Mouse (Mus musculus): ENCODE data around the gene Gm15517. TPM values are rescaled to one million over a fixed set of nuclear protein-coding genes. Genes with fewer than 3 reads are reported as not detected.

Gm15517 gene
- total RNA-seq, 2 experiments from 2014 or later, result not detected

DNA sequence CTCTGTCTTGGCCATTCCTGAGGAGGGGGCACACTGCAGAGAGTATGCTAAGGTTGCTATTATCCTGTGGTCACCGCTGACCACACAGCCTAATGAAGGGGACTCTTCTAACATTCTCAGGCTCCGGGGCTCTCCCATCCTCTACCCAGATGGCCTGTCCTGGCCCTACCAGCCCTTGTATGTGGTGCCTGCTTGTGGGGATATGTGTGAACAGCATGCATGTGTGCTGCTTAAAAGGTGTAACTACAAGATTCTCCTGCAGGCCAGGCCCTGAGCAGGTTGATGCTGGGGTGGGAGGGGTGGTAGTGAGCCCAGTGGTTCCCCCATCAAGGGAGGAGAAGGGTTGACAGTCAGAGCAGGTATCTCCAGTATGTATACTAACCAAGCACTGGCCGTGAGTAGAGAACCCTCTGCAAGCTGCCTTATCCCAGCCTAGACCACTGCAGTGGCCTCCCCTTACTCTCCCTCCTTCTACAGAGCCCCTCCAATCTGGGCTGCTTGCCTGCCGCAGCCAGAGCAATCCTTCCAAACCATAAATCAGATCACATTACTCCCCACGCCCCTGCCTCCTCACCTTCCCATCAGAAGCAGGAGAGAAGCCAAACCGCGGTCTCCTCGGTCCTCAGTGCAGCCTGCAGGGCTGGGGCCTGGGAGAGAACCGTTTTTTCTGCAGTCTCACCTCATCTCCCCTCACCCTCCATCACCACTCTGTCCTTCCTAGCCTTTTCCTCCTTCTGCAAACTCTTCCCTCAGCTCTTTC lies 46.2 kb downstream of the Gm15517 start:
- ATAC-seq (replicated peaks; ENCODE audit: poor library complexity), result no peak

DNA sequence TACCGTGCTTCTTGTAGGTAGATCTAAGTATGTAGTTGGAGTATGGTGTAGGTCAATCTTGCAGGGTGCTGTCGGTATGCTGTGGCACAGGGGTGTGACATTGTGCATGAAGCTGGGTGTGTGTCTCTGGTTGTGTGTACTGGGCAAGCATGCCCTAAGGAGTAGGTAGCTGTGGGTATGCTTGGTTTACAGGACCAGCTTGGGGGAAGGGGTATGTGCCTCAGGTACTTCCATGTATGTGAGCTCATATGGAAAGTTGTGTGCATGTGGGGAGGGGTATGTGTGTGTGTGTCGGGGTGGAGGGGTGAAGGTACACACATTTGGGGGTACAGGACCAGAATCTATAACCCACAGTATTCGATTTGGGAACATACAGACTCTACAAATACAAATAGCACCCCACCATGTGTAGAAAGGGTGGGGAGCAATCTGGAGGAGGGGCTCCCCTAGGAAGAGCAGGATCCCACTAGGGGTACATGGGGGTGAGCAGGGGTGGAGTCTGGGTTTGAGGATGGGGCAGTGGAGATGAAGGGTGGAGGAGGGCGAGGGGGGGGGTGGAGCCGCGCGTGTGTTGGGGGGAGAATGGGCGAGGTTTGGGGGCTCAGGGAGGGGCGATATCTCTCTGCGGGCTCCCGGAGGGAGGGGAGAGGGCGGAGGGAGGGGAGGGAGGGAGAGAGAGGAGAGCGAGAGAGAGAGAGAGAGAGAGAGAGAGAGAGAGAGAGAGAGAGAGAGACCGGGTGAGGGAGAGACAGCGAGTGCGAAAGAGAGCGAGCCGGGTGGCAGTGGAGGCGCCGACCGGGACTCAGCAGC lies 48.4 kb downstream of the Gm15517 start, which contains the start of gene Shank1:
TSS of gene Shank1 (plus strand) at position 779 of the 810 bp plus-strand sequence.
- no peak for ATAC-seq (replicated peaks; ENCODE audit: poor library complexity)

GRCm38 (mm10) chr7:44310285-44310877 lies 49.1 kb downstream of the Gm15517 start:
- no peak for ATAC-seq (replicated peaks; ENCODE audit: poor library complexity)

GRCm38 (mm10) chr7:44310878-44311712 lies 49.8 kb downstream of the Gm15517 start:
- ATAC-seq (replicated peaks; ENCODE audit: poor library complexity), result no peak; the same call in 1 of the 2 replicates

Other genes starting within 250 kb of the Gm15517 start
- not detected in 2 replicates for gene Klk1b26, start 249.3 kb upstream of the Gm15517 start, total RNA-seq (2015)
- not detected in 2 replicates for gene Klk1b26, start 249.3 kb upstream of the Gm15517 start, total RNA-seq (2017)
- not detected in 2 replicates for gene Klk1b27, start 209.2 kb upstream of the Gm15517 start, total RNA-seq (2015)
- gene Klk1b27, start 209.2 kb upstream of the Gm15517 start, total RNA-seq (2017), result not detected in 2 replicates
- not detected in 2 replicates for gene Klk1b21, start 159.1 kb upstream of the Gm15517 start, total RNA-seq (2015)
- gene Klk1b21, start 159.1 kb upstream of the Gm15517 start, total RNA-seq (2017), result not detected in 2 replicates
- gene Klk1b22, start 148.8 kb upstream of the Gm15517 start, total RNA-seq (2015), result not detected in 2 replicates
- not detected in 2 replicates for gene Klk1b22, start 148.8 kb upstream of the Gm15517 start, total RNA-seq (2017)
- not detected in 2 replicates for gene Klk1b16, start 124.7 kb upstream of the Gm15517 start, total RNA-seq (2015)
- gene Klk1b16, start 124.7 kb upstream of the Gm15517 start, total RNA-seq (2017), result not detected in 2 replicates
- not detected in 2 replicates for gene Klk1b24, start 73.2 kb upstream of the Gm15517 start, total RNA-seq (2015)
- not detected in 2 replicates for gene Klk1b24, start 73.2 kb upstream of the Gm15517 start, total RNA-seq (2017)
- gene Klk1b3, start 63.3 kb upstream of the Gm15517 start, total RNA-seq (2015), result not detected in 2 replicates
- gene Klk1b3, start 63.3 kb upstream of the Gm15517 start, total RNA-seq (2017), result not detected in 2 replicates
- gene Klk1b4, start 54.0 kb upstream of the Gm15517 start, total RNA-seq (2015), result not detected in 2 replicates
- not detected in 2 replicates for gene Klk1b4, start 54.0 kb upstream of the Gm15517 start, total RNA-seq (2017)
- gene Klk1b5, start 45.5 kb upstream of the Gm15517 start, total RNA-seq (2015), result not detected in 2 replicates
- not detected in 2 replicates for gene Klk1b5, start 45.5 kb upstream of the Gm15517 start, total RNA-seq (2017)
- not detected in 2 replicates for gene Klk1, start 36.1 kb upstream of the Gm15517 start, total RNA-seq (2015)
- not detected in 2 replicates for gene Klk1, start 36.1 kb upstream of the Gm15517 start, total RNA-seq (2017)
- not detected in 2 replicates for gene Gm36864, start 25.3 kb upstream of the Gm15517 start, total RNA-seq (2015)
- gene Gm36864, start 25.3 kb upstream of the Gm15517 start, total RNA-seq (2017), result not detected in 2 replicates
- 0.34 and 1.8 TPM in 2 replicates for gene 1700028J19Rik, start 14.8 kb upstream of the Gm15517 start, total RNA-seq (2015)
- 0.30 and 0.37 TPM in 2 replicates for gene 1700028J19Rik, start 14.8 kb upstream of the Gm15517 start, total RNA-seq (2017)
- 54.0 and 60.6 TPM in 2 replicates for gene 2410002F23Rik, start 14.7 kb upstream of the Gm15517 start, total RNA-seq (2015)
- 71.7 and 74.6 TPM in 2 replicates for gene 2410002F23Rik, start 14.7 kb upstream of the Gm15517 start, total RNA-seq (2017)
- gene Acp4, start 4.1 kb upstream of the Gm15517 start, total RNA-seq (2015), result not detected in 2 replicates
- gene Acp4, start 4.1 kb upstream of the Gm15517 start, total RNA-seq (2017), result 0.04 TPM in 1 of 2 replicates, not detected in the other
- 4.1 TPM in 2 replicates for gene Clec11a, start 45.5 kb downstream of the Gm15517 start, total RNA-seq (2015)
- 4.2 and 4.4 TPM in 2 replicates for gene Clec11a, start 45.5 kb downstream of the Gm15517 start, total RNA-seq (2017)
- 0.05 and 0.49 TPM in 2 replicates for gene Shank1, start 48.8 kb downstream of the Gm15517 start, total RNA-seq (2015)
- gene Shank1, start 48.8 kb downstream of the Gm15517 start, total RNA-seq (2017), result not detected in 2 replicates
- 0.22 and 0.24 TPM in 2 replicates for gene Syt3, start 122.7 kb downstream of the Gm15517 start, total RNA-seq (2015)
- 0.12 and 0.14 TPM in 2 replicates for gene Syt3, start 122.7 kb downstream of the Gm15517 start, total RNA-seq (2017)
- gene 1700008O03Rik, start 124.4 kb downstream of the Gm15517 start, total RNA-seq (2015), result 0.44 and 1.5 TPM in 2 replicates
- 1.8 and 2.2 TPM in 2 replicates for gene 1700008O03Rik, start 124.4 kb downstream of the Gm15517 start, total RNA-seq (2017)
- gene Lrrc4b, start 167.6 kb downstream of the Gm15517 start, total RNA-seq (2015), result not detected in 2 replicates
- gene Lrrc4b, start 167.6 kb downstream of the Gm15517 start, total RNA-seq (2017), result not detected in 2 replicates
- gene Aspdh, start 203.9 kb downstream of the Gm15517 start, total RNA-seq (2015), result not detected in 2 replicates
- gene Aspdh, start 203.9 kb downstream of the Gm15517 start, total RNA-seq (2017), result not detected in 2 replicates
- 27.5 and 35.2 TPM in 2 replicates for gene Josd2, start 206.5 kb downstream of the Gm15517 start, total RNA-seq (2015)
- 17.4 and 22.6 TPM in 2 replicates for gene Josd2, start 206.5 kb downstream of the Gm15517 start, total RNA-seq (2017)
- gene Emc10, start 235.1 kb downstream of the Gm15517 start, total RNA-seq (2015), result 60.6 and 62.7 TPM in 2 replicates
- 30.4 and 38.3 TPM in 2 replicates for gene Emc10, start 235.1 kb downstream of the Gm15517 start, total RNA-seq (2017)
- gene Fam71e1, start 235.1 kb downstream of the Gm15517 start, total RNA-seq (2015), result 1.2 and 2.5 TPM in 2 replicates
- gene Fam71e1, start 235.1 kb downstream of the Gm15517 start, total RNA-seq (2017), result 0.30 and 1.7 TPM in 2 replicates

All from megakaryocyte progenitor cell, adult 5-6 weeks (primary cell).